Comparison of ENCODE assay signal across 7 mouse cellular contexts in the genomic region with DNA sequence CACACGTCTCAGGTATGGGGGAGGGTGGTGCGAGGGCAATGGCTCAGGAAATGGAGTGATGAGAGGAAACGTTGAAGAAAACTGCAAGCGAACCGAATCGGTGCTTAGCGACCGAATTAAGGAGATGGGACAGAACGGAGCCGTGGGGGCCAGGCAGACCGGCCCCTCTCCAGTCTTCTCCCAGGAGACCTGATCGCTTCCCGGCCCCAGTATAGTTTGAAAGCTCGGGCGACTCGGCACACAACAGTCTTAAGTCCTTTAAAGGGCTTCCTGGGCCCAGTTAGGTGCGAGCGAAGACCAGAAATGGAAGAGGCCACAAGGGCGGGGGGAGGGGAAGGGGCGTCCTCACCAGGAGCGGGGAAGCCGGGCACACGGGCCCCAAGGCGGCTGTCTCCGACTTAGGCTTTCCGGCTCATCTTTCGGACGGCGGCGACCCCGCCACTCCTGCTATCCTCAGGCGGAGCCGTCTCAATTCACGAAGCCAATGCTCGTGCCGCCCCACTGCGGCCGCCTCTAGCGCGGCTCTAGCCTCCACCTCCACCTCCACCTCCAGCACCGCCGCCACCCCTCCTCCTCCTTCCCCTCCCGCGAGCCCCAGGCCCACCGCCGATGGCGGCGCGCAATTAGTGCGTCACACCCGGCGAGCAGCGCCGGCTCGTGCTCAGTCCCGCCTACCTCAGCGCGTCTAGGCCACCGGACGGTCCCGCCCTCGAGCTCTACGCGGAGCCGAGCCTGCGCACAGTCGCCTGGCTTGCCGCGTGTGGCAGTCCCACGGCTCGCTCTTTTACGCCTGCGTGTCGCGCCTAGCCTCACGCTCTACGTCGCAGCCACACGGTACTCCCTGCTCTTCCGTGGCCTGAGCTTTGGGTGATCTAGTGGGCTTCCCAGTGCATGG. TPM values are rescaled to one million over a fixed set of nuclear protein-coding genes. Genes with fewer than 3 reads are reported as not detected.
DNase-seq lines count a peak whose midpoint lies in the region; ATAC-seq and TF ChIP-seq lines count a peak whose summit lies in the region.

Senp3 (minus strand) TSS at position 771 of the 895 bp plus-strand sequence.

- TF ChIP-seq CTCF in kidney, adult 2 months (conservative IDR thresholded peaks at IDR 0.05; ENCODE audit: insufficient read depth, insufficient read length, low read depth, low read length), result no peak
- no peak for TF ChIP-seq CTCF in spleen, adult 2 months (IDR thresholded peaks at IDR 0.05; ENCODE audit: extremely low read depth, insufficient read depth, insufficient read length, insufficient replicate concordance)

- peak; percentile 97 for DNase-seq in adrenal gland, postnatal 25 days
- peak; percentile 95 to 98 for DNase-seq in heart, adult 18-20 months
- peak; percentile 98 for DNase-seq in kidney, adult 2 months
- peak; percentile 93 to 96 for DNase-seq in spleen, adult 2 months (ENCODE audit: low read depth in 1 of 2, low spot score in 2 of 2)

- peak; percentile 93 for ATAC-seq in embryonic facial prominence, embryonic 12.5 days (ENCODE audit: insufficient number of reproducible peaks, insufficient read depth, low FRiP score, low TSS enrichment)
- ATAC-seq in limb, embryonic 12.5 days (ENCODE audit: insufficient number of reproducible peaks, insufficient read depth, low FRiP score, low TSS enrichment, low read depth), result peak; percentile 95
- ATAC-seq in midbrain, embryonic 15.5 days (replicated peaks), result peak; percentile 97

- peaks cover 32% of the 10 kb centered on the region for H3K36me3 ChIP-seq in embryonic facial prominence, embryonic 12.5 days
- H3K36me3 ChIP-seq in kidney, adult 2 months (ENCODE audit: control insufficient read depth, insufficient read depth, low read length), result peaks cover 2% of the 10 kb centered on the region; the same call in 1 of the 2 replicates
- H3K36me3 ChIP-seq in limb, embryonic 12.5 days, result peaks cover 38% of the 10 kb centered on the region
- peaks cover 14% of the 10 kb centered on the region for H3K36me3 ChIP-seq in midbrain, embryonic 15.5 days (replicated peaks)
- peaks cover 11% of the 10 kb centered on the region; the same call in 1 of the 2 replicates for H3K36me3 ChIP-seq in spleen, adult 2 months (ENCODE audit: control insufficient read depth, insufficient read depth, low read length)

- H3K27ac ChIP-seq in embryonic facial prominence, embryonic 12.5 days, result peak within 1 kb of the TSS; percentile 97
- H3K27ac ChIP-seq in kidney, adult 2 months (ENCODE audit: insufficient read depth, low read depth, low read length), result peak within 1 kb of the TSS; percentile 93
- peak within 1 kb of the TSS; percentile 95 for H3K27ac ChIP-seq in limb, embryonic 12.5 days
- H3K27ac ChIP-seq in midbrain, embryonic 15.5 days, result peak within 1 kb of the TSS; percentile 91
- H3K27ac ChIP-seq in spleen, adult 2 months (ENCODE audit: insufficient read depth, low read length), result peak within 1 kb of the TSS; percentile 94

- under 1% methylated on average over 75 of the region's 80 CpGs for WGBS in embryonic facial prominence, embryonic 12.5 days
- under 1% methylated on average over 80 of the region's 80 CpGs for WGBS in kidney, adult 2 months
- under 1% methylated on average over 77 of the region's 80 CpGs for WGBS in limb, embryonic 12.5 days
- under 1% methylated on average over 75 of the region's 80 CpGs for WGBS in midbrain, embryonic 15.5 days
- WGBS in spleen, adult 2 months, result under 1% methylated on average over 80 of the region's 80 CpGs

- peaks cover 24% of the 10 kb centered on the region for H3K4me1 ChIP-seq in embryonic facial prominence, embryonic 12.5 days
- peaks cover 30% of the 10 kb centered on the region for H3K4me1 ChIP-seq in kidney, adult 2 months (ENCODE audit: control insufficient read depth, insufficient read depth, low read length)
- H3K4me1 ChIP-seq in limb, embryonic 12.5 days (replicated peaks), result peaks cover 29% of the 10 kb centered on the region
- H3K4me1 ChIP-seq in midbrain, embryonic 15.5 days, result peaks cover 49% of the 10 kb centered on the region
- no peaks in the 10 kb centered on the region for H3K4me1 ChIP-seq in spleen, adult 2 months (ENCODE audit: control insufficient read depth, insufficient read depth, insufficient read length)

- peak within 1 kb of the TSS; percentile 88 for H3K9ac ChIP-seq in embryonic facial prominence, embryonic 12.5 days
- peak within 1 kb of the TSS; percentile 83 for H3K9ac ChIP-seq in limb, embryonic 12.5 days (replicated peaks)
- peak within 1 kb of the TSS; percentile 73 for H3K9ac ChIP-seq in midbrain, embryonic 15.5 days

- peak; percentile 73 for TF ChIP-seq POLR2A in kidney, adult 2 months (IDR thresholded peaks at IDR 0.05; ENCODE audit: low read depth, low read length)
- TF ChIP-seq POLR2A in spleen, adult 2 months (IDR thresholded peaks at IDR 0.05; ENCODE audit: low read depth, low read length), result peak; percentile 77

- H3K27me3 ChIP-seq in embryonic facial prominence, embryonic 12.5 days, result no peaks in the 10 kb centered on the region
- no peaks in the 10 kb centered on the region for H3K27me3 ChIP-seq in kidney, adult 2 months (replicated peaks; ENCODE audit: control insufficient read depth, insufficient read depth, low read length)
- no peaks in the 10 kb centered on the region for H3K27me3 ChIP-seq in limb, embryonic 12.5 days
- H3K27me3 ChIP-seq in midbrain, embryonic 15.5 days (replicated peaks), result no peaks in the 10 kb centered on the region
- no peaks in the 10 kb centered on the region for H3K27me3 ChIP-seq in spleen, adult 2 months (ENCODE audit: control insufficient read depth, insufficient read depth, low read length)

- H3K9me3 ChIP-seq in embryonic facial prominence, embryonic 12.5 days, result no peaks in the 10 kb centered on the region
- H3K9me3 ChIP-seq in limb, embryonic 12.5 days, result no peaks in the 10 kb centered on the region
- H3K9me3 ChIP-seq in midbrain, embryonic 15.5 days, result no peaks in the 10 kb centered on the region

- H3K4me2 ChIP-seq in embryonic facial prominence, embryonic 12.5 days (replicated peaks), result peak within 1 kb of the TSS; percentile 93
- H3K4me2 ChIP-seq in limb, embryonic 12.5 days, result peak within 1 kb of the TSS; percentile 88
- peak within 1 kb of the TSS; percentile 85 for H3K4me2 ChIP-seq in midbrain, embryonic 15.5 days

- peak within 1 kb of the TSS; percentile 84 for H3K4me3 ChIP-seq in embryonic facial prominence, embryonic 12.5 days
- H3K4me3 ChIP-seq in kidney, adult 2 months (ENCODE audit: insufficient read depth, low read depth, low read length), result peak within 1 kb of the TSS; percentile 76
- H3K4me3 ChIP-seq in limb, embryonic 12.5 days (replicated peaks), result peak within 1 kb of the TSS; percentile 86
- H3K4me3 ChIP-seq in midbrain, embryonic 15.5 days, result peak within 1 kb of the TSS; percentile 86
- peak within 1 kb of the TSS; percentile 79 for H3K4me3 ChIP-seq in spleen, adult 2 months (ENCODE audit: extremely low read depth, insufficient read depth, insufficient read length)

RNA-seq across cellular contexts. Expression of gene Senp3, which starts in this region (rescaled TPM):
- 91.6 and 91.8 TPM in 2 replicates for total RNA-seq in adrenal gland, postnatal 25 days (2021)
- polyA plus RNA-seq in embryonic facial prominence, embryonic 12.5 days (2016; fragmentation: Nextera tagmentation; extraction: Ambion mirVana), result 134 and 147 TPM in 2 replicates
- total RNA-seq in heart, adult 18-20 months (2021), result 10 to 100 TPM; 27.3 to 35.1 TPM
- 41.8 and 43.5 TPM in 2 replicates for polyA plus RNA-seq in kidney, adult 2 months (2012; rRNA removed)
- 132 and 140 TPM in 2 replicates for polyA plus RNA-seq in limb, embryonic 12.5 days (2016; fragmentation: Nextera tagmentation; extraction: Ambion mirVana)
- polyA plus RNA-seq in midbrain, embryonic 15.5 days (2015; fragmentation: Nextera tagmentation; extraction: Ambion mirVana), result 116 and 122 TPM in 2 replicates
- 32.6 and 36.1 TPM in 2 replicates for polyA plus RNA-seq in spleen, adult 2 months (2012; rRNA removed)

Comparison
In these comparisons a context has a peak if more than half of its experiments do, and no peak if none do; other contexts are left out.
1. Peak in every context shown above with its lines: DNase-seq, ATAC-seq, H3K4me3 ChIP-seq and H3K27ac ChIP-seq.